10 mouse cellular contexts compared by ENCODE assay signal in the genomic region with DNA sequence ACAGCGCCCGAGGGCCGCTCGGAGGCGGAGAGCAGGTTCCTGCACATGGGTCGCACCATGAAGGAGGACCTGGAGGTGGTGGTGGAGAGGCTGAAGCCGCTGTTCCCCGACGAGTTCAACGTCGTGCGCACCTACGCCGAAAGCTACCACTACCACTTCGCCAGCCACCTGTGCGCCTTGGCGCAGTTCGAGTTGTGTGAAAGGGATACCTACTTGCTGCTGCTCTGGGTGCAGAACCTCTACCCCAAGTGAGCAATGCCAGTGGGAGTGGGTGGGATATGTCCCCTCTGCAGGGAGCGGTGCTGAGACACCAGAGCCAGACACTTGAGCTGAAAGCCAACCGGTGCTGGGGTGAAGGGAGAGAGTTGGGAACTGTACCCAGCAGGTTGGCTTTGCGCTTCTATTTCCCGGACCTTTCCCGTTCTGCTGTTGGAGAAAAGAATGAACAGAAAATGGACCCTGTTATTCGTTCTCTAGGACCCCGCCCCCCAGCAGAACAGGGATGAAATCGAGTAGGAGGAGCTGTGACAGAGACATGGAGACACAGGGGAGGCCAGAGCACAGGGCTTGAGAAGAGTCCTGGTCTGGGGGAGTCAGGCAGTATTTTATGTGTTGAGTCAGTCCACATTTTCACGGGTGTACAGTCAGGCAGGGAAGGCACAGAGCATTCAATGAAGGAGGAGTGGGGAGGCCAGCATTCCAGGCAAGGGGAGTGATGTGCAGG. TPM values are rescaled to one million over a fixed set of nuclear protein-coding genes. Genes with fewer than 3 reads are reported as not detected.
DNase-seq lines count a peak whose midpoint lies in the region; ATAC-seq and TF ChIP-seq lines count a peak whose summit lies in the region.
"Had no signal": no experiment of that assay in that cellular context is flagged by ENCODE, and none has a peak within 500 bp of the region (broad histone marks: within the 10 kb centered on the region; RNA-seq: fewer than 3 reads in every experiment).

No protein-coding gene starts in this region.

- no peak for TF ChIP-seq CTCF in heart, postnatal 0 days (IDR thresholded peaks at IDR 0.05; ENCODE audit: low read depth)
- TF ChIP-seq CTCF in midbrain, postnatal 0 days (IDR thresholded peaks at IDR 0.05): no peak

- intact Hi-C loops in heart, postnatal 10 days (cut with DNase I): no loop called here

- DNase-seq in heart, postnatal 0 days (ENCODE audit: low spot score): no peak
- DNase-seq in heart, postnatal 10 days: no peak
- DNase-seq in midbrain, postnatal 0 days (ENCODE audit: low spot score): no peak
- no peak for DNase-seq in cerebellum, adult 11-12 months
- DNase-seq: cerebellum, postnatal 14 days; spleen, adult 18-20 months had no signal

- no peaks in the 10 kb centered on the region for H3K36me3 ChIP-seq in heart, postnatal 0 days (replicated peaks; ENCODE audit: control insufficient read depth, insufficient read depth, low read length)
- no peaks in the 10 kb centered on the region for H3K36me3 ChIP-seq in embryonic facial prominence, embryonic 12.5 days
- no peaks in the 10 kb centered on the region for H3K36me3 ChIP-seq in kidney, embryonic 16.5 days (ENCODE audit: insufficient read depth, low read length)
- no peaks in the 10 kb centered on the region for H3K36me3 ChIP-seq in midbrain, postnatal 0 days (ENCODE audit: insufficient read depth, low read length)

- H3K4me2 ChIP-seq in heart, postnatal 0 days (ENCODE audit: low read depth, low read length): peak overlapping the region; percentile 36
- peak overlapping the region; percentile 35 for H3K4me2 ChIP-seq in embryonic facial prominence, embryonic 12.5 days (replicated peaks)
- H3K4me2 ChIP-seq in kidney, embryonic 16.5 days (replicated peaks; ENCODE audit: low read depth, low read length): peak overlapping the region; percentile 66
- peak overlapping the region; percentile 47 for H3K4me2 ChIP-seq in midbrain, postnatal 0 days (ENCODE audit: low read depth, low read length, poor library complexity, severe bottlenecking)

- H3K4me3 ChIP-seq in heart, postnatal 0 days (ENCODE audit: low read depth, low read length): peak overlapping the region; percentile 22
- H3K4me3 ChIP-seq in embryonic facial prominence, embryonic 12.5 days: peak overlapping the region; percentile 18
- peak overlapping the region; percentile 35 for H3K4me3 ChIP-seq in kidney, embryonic 16.5 days (ENCODE audit: low read length)
- peak overlapping the region; percentile 21 for H3K4me3 ChIP-seq in midbrain, postnatal 0 days (ENCODE audit: low read depth, low read length)

- H3K27me3 ChIP-seq in heart, postnatal 0 days (ENCODE audit: control insufficient read depth, insufficient read depth, low read length): peaks cover 81% of the 10 kb centered on the region
- H3K27me3 ChIP-seq in embryonic facial prominence, embryonic 12.5 days: peaks cover 100% of the 10 kb centered on the region
- peaks cover 49% of the 10 kb centered on the region for H3K27me3 ChIP-seq in kidney, embryonic 16.5 days (ENCODE audit: insufficient read depth, low read length)
- H3K27me3 ChIP-seq in midbrain, postnatal 0 days (ENCODE audit: insufficient read depth, low read length): peaks cover 91% of the 10 kb centered on the region

- 27% methylated on average over 24 of the region's 27 CpGs for WGBS in heart, postnatal 0 days
- 5% methylated on average over 27 of the region's 27 CpGs for whole genome bisulfite sequencing in embryonic facial prominence, embryonic 12.5 days
- 9% methylated on average over 27 of the region's 27 CpGs for WGBS in kidney, embryonic 16.5 days
- WGBS in midbrain, postnatal 0 days: 6% methylated on average over 27 of the region's 27 CpGs

- TF ChIP-seq EP300 in heart, postnatal 0 days (IDR thresholded peaks at IDR 0.05; ENCODE audit: low read depth): no peak

- no peaks in the 10 kb centered on the region for H3K9me3 ChIP-seq in heart, postnatal 0 days (replicated peaks; ENCODE audit: control insufficient read depth, low read length)
- no peaks in the 10 kb centered on the region for H3K9me3 ChIP-seq in embryonic facial prominence, embryonic 12.5 days
- no peaks in the 10 kb centered on the region for H3K9me3 ChIP-seq in kidney, embryonic 16.5 days (ENCODE audit: low read length)
- H3K9me3 ChIP-seq in midbrain, postnatal 0 days (ENCODE audit: low read length): no peaks in the 10 kb centered on the region

- no peak overlapping the region for H3K27ac ChIP-seq in heart, postnatal 0 days (ENCODE audit: low read depth)
- no peak overlapping the region for H3K27ac ChIP-seq in embryonic facial prominence, embryonic 12.5 days
- H3K27ac ChIP-seq in kidney, embryonic 16.5 days (ENCODE audit: low read length): no peak overlapping the region
- H3K27ac ChIP-seq in midbrain, postnatal 0 days (ENCODE audit: low read depth, low read length): no peak overlapping the region

- no peak overlapping the region for H3K9ac ChIP-seq in heart, postnatal 0 days (replicated peaks; ENCODE audit: low read depth, low read length)
- no peak overlapping the region for H3K9ac ChIP-seq in embryonic facial prominence, embryonic 12.5 days
- H3K9ac ChIP-seq in kidney, embryonic 16.5 days (replicated peaks; ENCODE audit: low read length): 0 out of 2 replicates have a peak overlapping the region, but pooled peaks have one; percentile 24
- no peak overlapping the region for H3K9ac ChIP-seq in midbrain, postnatal 0 days (replicated peaks; ENCODE audit: low read length, poor library complexity, severe bottlenecking)

- peaks cover 18% of the 10 kb centered on the region for H3K4me1 ChIP-seq in heart, postnatal 0 days (ENCODE audit: control insufficient read depth, insufficient read depth)
- peaks cover 65% of the 10 kb centered on the region for H3K4me1 ChIP-seq in embryonic facial prominence, embryonic 12.5 days
- peaks cover 80% of the 10 kb centered on the region for H3K4me1 ChIP-seq in kidney, embryonic 16.5 days (ENCODE audit: insufficient read depth, low read length)
- H3K4me1 ChIP-seq in midbrain, postnatal 0 days (ENCODE audit: insufficient read depth, low read length): 0 out of 2 replicates have a peak, but pooled peaks cover 3% of the 10 kb centered on the region

- ATAC-seq in heart, postnatal 0 days (ENCODE audit: insufficient read depth, low read depth): no peak
- no peak for ATAC-seq in embryonic facial prominence, embryonic 12.5 days (ENCODE audit: insufficient number of reproducible peaks, insufficient read depth, low FRiP score, low TSS enrichment)
- ATAC-seq in kidney, embryonic 16.5 days (ENCODE audit: low FRiP score, low TSS enrichment): no peak
- ATAC-seq in midbrain, postnatal 0 days (ENCODE audit: low FRiP score): no peak
- ATAC-seq in megakaryocyte-erythroid progenitor cell, adult 5-6 weeks (replicated peaks; ENCODE audit: low FRiP score, low TSS enrichment, poor library complexity, severe bottlenecking): no peak
- ATAC-seq in CD4-positive, CD25-positive, alpha-beta regulatory T cell, adult 4 months: no peak

RNA-seq across cellular contexts. Expression of gene Tnfaip2, which starts 3.8 kb away (rescaled TPM):
- total RNA-seq in heart, postnatal 0 days (2014; rRNA removed; ENCODE audit: low replicate concordance): 12.5 and 14.8 TPM in 2 replicates
- polyA plus RNA-seq in heart, postnatal 0 days (2015; fragmentation: Nextera tagmentation; extraction: Ambion mirVana): 8.9 and 9.5 TPM in 2 replicates
- 10 to 100 TPM; 28.9 to 41.2 TPM for total RNA-seq in heart, postnatal 10 days (2021)
- 6.2 and 6.3 TPM in 2 replicates for polyA plus RNA-seq in embryonic facial prominence, embryonic 12.5 days (2016; fragmentation: Nextera tagmentation; extraction: Ambion mirVana)
- polyA plus RNA-seq in kidney, embryonic 16.5 days (2015; fragmentation: Nextera tagmentation; extraction: Ambion mirVana): 21.7 and 24.3 TPM in 2 replicates
- 1.5 and 3.8 TPM in 2 replicates for total RNA-seq in midbrain, postnatal 0 days (2014; rRNA removed)
- polyA plus RNA-seq in midbrain, postnatal 0 days (2015; fragmentation: Nextera tagmentation; extraction: Ambion mirVana): 0.38 and 0.49 TPM in 2 replicates
- 163 and 178 TPM in 2 replicates for total RNA-seq in megakaryocyte-erythroid progenitor cell, adult 5-6 weeks (2014; fragmentation: Nextera tagmentation)
- total RNA-seq in megakaryocyte-erythroid progenitor cell, adult 5-6 weeks (2017): 102 and 149 TPM in 2 replicates
- not detected for polyA plus RNA-seq in CD4-positive, CD25-positive, alpha-beta regulatory T cell, adult 4 months (2017; shearing (Covaris generic))

RNA-seq across cellular contexts. Expression of gene Exoc3l4, which starts 29.2 kb away (rescaled TPM):
- total RNA-seq in heart, postnatal 0 days (2014; rRNA removed; ENCODE audit: low replicate concordance): 7.9 and 51.6 TPM in 2 replicates
- 8.5 and 9.8 TPM in 2 replicates for polyA plus RNA-seq in heart, postnatal 0 days (2015; fragmentation: Nextera tagmentation; extraction: Ambion mirVana)
- total RNA-seq in heart, postnatal 10 days (2021): 1 to 10 TPM; 5.3 to 8.3 TPM
- polyA plus RNA-seq in embryonic facial prominence, embryonic 12.5 days (2016; fragmentation: Nextera tagmentation; extraction: Ambion mirVana): 8.0 and 8.9 TPM in 2 replicates
- polyA plus RNA-seq in kidney, embryonic 16.5 days (2015; fragmentation: Nextera tagmentation; extraction: Ambion mirVana): 19.4 and 19.9 TPM in 2 replicates
- 2.4 and 3.3 TPM in 2 replicates for total RNA-seq in midbrain, postnatal 0 days (2014; rRNA removed)
- polyA plus RNA-seq in midbrain, postnatal 0 days (2015; fragmentation: Nextera tagmentation; extraction: Ambion mirVana): 1.7 and 2.8 TPM in 2 replicates
- total RNA-seq in megakaryocyte-erythroid progenitor cell, adult 5-6 weeks (2014; fragmentation: Nextera tagmentation): 0.27 TPM in 1 of 2 replicates, not detected in the other
- total RNA-seq in megakaryocyte-erythroid progenitor cell, adult 5-6 weeks (2017): not detected in 2 replicates
- polyA plus RNA-seq in CD4-positive, CD25-positive, alpha-beta regulatory T cell, adult 4 months (2017; shearing (Covaris generic)): not detected

RNA-seq across cellular contexts. Expression of gene Lbhd2, which starts 39.4 kb away (rescaled TPM):
- total RNA-seq in heart, postnatal 0 days (2014; rRNA removed; ENCODE audit: low replicate concordance): not detected in 2 replicates
- not detected in 2 replicates for polyA plus RNA-seq in heart, postnatal 0 days (2015; fragmentation: Nextera tagmentation; extraction: Ambion mirVana)
- total RNA-seq in heart, postnatal 10 days (2021): not detected
- polyA plus RNA-seq in embryonic facial prominence, embryonic 12.5 days (2016; fragmentation: Nextera tagmentation; extraction: Ambion mirVana): 0.60 and 1.2 TPM in 2 replicates
- 4.6 and 5.5 TPM in 2 replicates for polyA plus RNA-seq in kidney, embryonic 16.5 days (2015; fragmentation: Nextera tagmentation; extraction: Ambion mirVana)
- 4.4 and 6.4 TPM in 2 replicates for total RNA-seq in midbrain, postnatal 0 days (2014; rRNA removed)
- 18.2 and 19.9 TPM in 2 replicates for polyA plus RNA-seq in midbrain, postnatal 0 days (2015; fragmentation: Nextera tagmentation; extraction: Ambion mirVana)
- total RNA-seq in megakaryocyte-erythroid progenitor cell, adult 5-6 weeks (2014; fragmentation: Nextera tagmentation): not detected in 2 replicates
- not detected in 2 replicates for total RNA-seq in megakaryocyte-erythroid progenitor cell, adult 5-6 weeks (2017)
- not detected for polyA plus RNA-seq in CD4-positive, CD25-positive, alpha-beta regulatory T cell, adult 4 months (2017; shearing (Covaris generic))

RNA-seq across cellular contexts. Expression of gene Gm266, which starts 39.6 kb away (rescaled TPM):
- total RNA-seq in heart, postnatal 0 days (2014; rRNA removed; ENCODE audit: low replicate concordance): 4.0 and 4.3 TPM in 2 replicates
- polyA plus RNA-seq in heart, postnatal 0 days (2015; fragmentation: Nextera tagmentation; extraction: Ambion mirVana): 0.85 and 1.3 TPM in 2 replicates
- total RNA-seq in heart, postnatal 10 days (2021): 1 to 10 TPM; 2.2 to 2.4 TPM
- 24.4 and 28.1 TPM in 2 replicates for polyA plus RNA-seq in embryonic facial prominence, embryonic 12.5 days (2016; fragmentation: Nextera tagmentation; extraction: Ambion mirVana)
- 78.6 and 84.8 TPM in 2 replicates for polyA plus RNA-seq in kidney, embryonic 16.5 days (2015; fragmentation: Nextera tagmentation; extraction: Ambion mirVana)
- 9.6 and 12.6 TPM in 2 replicates for total RNA-seq in midbrain, postnatal 0 days (2014; rRNA removed)
- polyA plus RNA-seq in midbrain, postnatal 0 days (2015; fragmentation: Nextera tagmentation; extraction: Ambion mirVana): 8.4 and 9.7 TPM in 2 replicates
- not detected in 2 replicates for total RNA-seq in megakaryocyte-erythroid progenitor cell, adult 5-6 weeks (2014; fragmentation: Nextera tagmentation)
- not detected in 2 replicates for total RNA-seq in megakaryocyte-erythroid progenitor cell, adult 5-6 weeks (2017)
- polyA plus RNA-seq in CD4-positive, CD25-positive, alpha-beta regulatory T cell, adult 4 months (2017; shearing (Covaris generic)): not detected
